Comparison of ENCODE assay signal across 39 mouse cellular contexts in the genomic region with DNA sequence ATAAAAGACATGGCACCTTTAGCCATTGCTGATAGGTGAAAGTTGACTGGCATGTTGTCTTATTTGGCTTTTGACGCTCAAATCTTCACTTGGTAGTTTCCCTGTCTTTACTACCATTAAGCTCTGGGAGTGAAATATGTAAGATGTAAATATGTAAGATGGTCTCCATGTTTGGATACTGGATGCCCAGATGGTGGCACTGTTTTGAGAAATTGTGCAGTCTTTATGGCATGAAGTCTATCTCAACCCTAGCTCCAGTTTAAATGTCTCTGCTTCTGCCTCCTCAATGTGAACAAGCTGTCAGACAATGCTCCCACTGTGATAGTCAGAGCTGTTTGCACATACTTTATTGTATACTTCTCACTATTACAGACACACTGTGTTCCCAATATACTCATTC. TPM values are rescaled to one million over a fixed set of nuclear protein-coding genes. Genes with fewer than 3 reads are reported as not detected.
DNase-seq lines count a peak whose midpoint lies in the region; ATAC-seq and TF ChIP-seq lines count a peak whose summit lies in the region.
"Had no signal": no experiment of that assay in that cellular context is flagged by ENCODE, and none has a peak within 500 bp of the region (broad histone marks: within the 10 kb centered on the region; RNA-seq: fewer than 3 reads in every experiment).

No protein-coding gene starts in this region.

- no peaks in the 10 kb centered on the region for H3K36me3 ChIP-seq in intestine, postnatal 0 days (ENCODE audit: control insufficient read depth, insufficient read depth)
- H3K36me3 ChIP-seq in intestine, embryonic 16.5 days (ENCODE audit: control insufficient read depth, insufficient read depth, low read length), result no peaks in the 10 kb centered on the region
- no peaks in the 10 kb centered on the region for H3K36me3 ChIP-seq in forebrain, embryonic 13.5 days (ENCODE audit: poor library complexity, severe bottlenecking)
- H3K36me3 ChIP-seq: G1E; heart, embryonic 13.5 days; hindbrain, embryonic 10.5 days; hindbrain, embryonic 15.5 days; limb, embryonic 10.5 days; limb, embryonic 15.5 days; liver, embryonic 13.5 days; midbrain, embryonic 12.5 days had no signal

- H3K27me3 ChIP-seq in intestine, postnatal 0 days (replicated peaks; ENCODE audit: control insufficient read depth, insufficient read depth, low read length), result no peaks in the 10 kb centered on the region
- H3K27me3 ChIP-seq in intestine, embryonic 16.5 days (replicated peaks; ENCODE audit: control insufficient read depth, insufficient read depth, low read length), result no peaks in the 10 kb centered on the region
- H3K27me3 ChIP-seq in forebrain, embryonic 13.5 days, result no peaks in the 10 kb centered on the region
- H3K27me3 ChIP-seq: heart, embryonic 13.5 days; hindbrain, embryonic 15.5 days; limb, embryonic 15.5 days; liver, embryonic 13.5 days; midbrain, embryonic 12.5 days had no signal

- H3K9ac ChIP-seq in intestine, postnatal 0 days (ENCODE audit: low read depth, low read length), result no peak overlapping the region
- H3K9ac ChIP-seq in intestine, embryonic 16.5 days (ENCODE audit: low read depth, low read length), result no peak overlapping the region
- no peak overlapping the region for H3K9ac ChIP-seq in forebrain, embryonic 13.5 days
- H3K9ac ChIP-seq: heart, embryonic 13.5 days; hindbrain, embryonic 15.5 days; limb, embryonic 15.5 days; liver, embryonic 13.5 days; midbrain, embryonic 12.5 days had no signal

- DNase-seq in thymus, postnatal 4 days, result peak; percentile 13
- DNase-seq in thymus, postnatal 36 days, result no peak
- peak; percentile 3 for DNase-seq in T-cell, adult 2 months (ENCODE audit: low spot score)
- DNase-seq in naive thymus-derived CD4-positive, alpha-beta T cell, adult 2 months (ENCODE audit: low read depth), result peak; percentile 54
- no peak for DNase-seq in MN1 (ENCODE audit: low spot score)
- DNase-seq: adrenal gland, adult 2 months; adrenal gland, postnatal 36 days; cerebellum, adult 2 months; cerebellum, postnatal 14 days; heart, postnatal 10 days; kidney, adult 11 months; layer of hippocampus, postnatal 36 days; liver, embryonic 13.5 days; lung, adult 18-20 months; lung, postnatal 4 days; right cerebral cortex, adult 18-20 months; spleen, adult 18-20 months had no signal

- no peak for ATAC-seq in intestine, postnatal 0 days
- no peak for ATAC-seq in intestine, embryonic 16.5 days
- ATAC-seq in forebrain, embryonic 13.5 days, result no peak
- ATAC-seq: activated CD4-positive, CD25-positive, alpha-beta regulatory T cell, adult 4 months; forebrain, embryonic 14.5 days; lung, postnatal 0 days had no signal

- no peaks in the 10 kb centered on the region for H3K4me1 ChIP-seq in intestine, postnatal 0 days (replicated peaks; ENCODE audit: control insufficient read depth, insufficient read depth, low read length)
- no peaks in the 10 kb centered on the region for H3K4me1 ChIP-seq in intestine, embryonic 16.5 days (ENCODE audit: control insufficient read depth, insufficient read depth, low read length)
- no peaks in the 10 kb centered on the region for H3K4me1 ChIP-seq in forebrain, embryonic 13.5 days
- H3K4me1 ChIP-seq: heart, embryonic 13.5 days; hindbrain, embryonic 10.5 days; hindbrain, embryonic 15.5 days; liver, embryonic 13.5 days; megakaryocyte, embryonic 14.5 days; midbrain, embryonic 12.5 days had no signal

- no peak overlapping the region for H3K4me3 ChIP-seq in intestine, postnatal 0 days (ENCODE audit: low read depth, low read length)
- no peak overlapping the region for H3K4me3 ChIP-seq in intestine, embryonic 16.5 days (ENCODE audit: low read length)
- H3K4me3 ChIP-seq in forebrain, embryonic 13.5 days, result no peak overlapping the region
- H3K4me3 ChIP-seq: heart, embryonic 13.5 days; hindbrain, embryonic 10.5 days; hindbrain, embryonic 15.5 days; limb, embryonic 10.5 days; limb, embryonic 15.5 days; liver, embryonic 13.5 days; megakaryocyte, embryonic 14.5 days; midbrain, embryonic 12.5 days; myocyte had no signal

- peak; percentile 36; the same call in 1 of the 2 replicates for TF ChIP-seq CTCF in intestine, postnatal 0 days (IDR thresholded peaks at IDR 0.05; ENCODE audit: low read depth)

- no peak overlapping the region for H3K27ac ChIP-seq in intestine, postnatal 0 days (ENCODE audit: low read depth, low read length)
- no peak overlapping the region for H3K27ac ChIP-seq in intestine, embryonic 16.5 days (ENCODE audit: low read length)
- H3K27ac ChIP-seq in forebrain, embryonic 13.5 days, result no peak overlapping the region
- H3K27ac ChIP-seq: heart, embryonic 13.5 days; hindbrain, embryonic 10.5 days; hindbrain, embryonic 15.5 days; limb, embryonic 10.5 days; limb, embryonic 15.5 days; liver, embryonic 13.5 days; midbrain, embryonic 12.5 days had no signal

- no peaks in the 10 kb centered on the region for H3K9me3 ChIP-seq in intestine, postnatal 0 days (ENCODE audit: control insufficient read depth)
- no peaks in the 10 kb centered on the region for H3K9me3 ChIP-seq in intestine, embryonic 16.5 days (ENCODE audit: control insufficient read depth, low read length)
- no peaks in the 10 kb centered on the region for H3K9me3 ChIP-seq in forebrain, embryonic 13.5 days (replicated peaks)
- H3K9me3 ChIP-seq: G1E; heart, embryonic 13.5 days; hindbrain, embryonic 10.5 days; hindbrain, embryonic 15.5 days; limb, embryonic 10.5 days; limb, embryonic 15.5 days; liver, embryonic 13.5 days; megakaryocyte, embryonic 14.5 days; midbrain, embryonic 12.5 days had no signal

- no peak overlapping the region for H3K4me2 ChIP-seq in intestine, postnatal 0 days (replicated peaks; ENCODE audit: low read depth)
- no peak overlapping the region for H3K4me2 ChIP-seq in intestine, embryonic 16.5 days (ENCODE audit: low read depth, low read length)
- H3K4me2 ChIP-seq in forebrain, embryonic 13.5 days, result no peak overlapping the region
- H3K4me2 ChIP-seq: heart, embryonic 13.5 days; hindbrain, embryonic 15.5 days; limb, embryonic 15.5 days; liver, embryonic 13.5 days; midbrain, embryonic 12.5 days had no signal

- WGBS in intestine, postnatal 0 days, result 93% methylated on average over 1 of the region's 1 CpGs
- WGBS in intestine, embryonic 16.5 days, result 93% methylated on average over 1 of the region's 1 CpGs
- WGBS in forebrain, embryonic 13.5 days, result 95% methylated on average over 1 of the region's 1 CpGs

RNA-seq across cellular contexts. Expression of gene C9, which starts 23.7 kb away (rescaled TPM):
- polyA plus RNA-seq in intestine, postnatal 0 days (2015; fragmentation: Nextera tagmentation; extraction: Ambion mirVana), result 0.57 and 0.63 TPM in 2 replicates
- 4.2 and 5.1 TPM in 2 replicates for polyA plus RNA-seq in intestine, embryonic 16.5 days (2015; fragmentation: Nextera tagmentation; extraction: Ambion mirVana)
- polyA plus RNA-seq in forebrain, embryonic 13.5 days (2015; fragmentation: Nextera tagmentation; extraction: Ambion mirVana), result not detected in 2 replicates
- polyA plus RNA-seq: activated CD4-positive, CD25-positive, alpha-beta regulatory T cell, adult 4 months; adrenal gland, adult 2 months; cerebellum, adult 2 months; embryonic facial prominence, embryonic 11.5 days; forebrain, embryonic 14.5 days; frontal cortex, adult 2 months; G1E; gonadal fat pad, adult 2 months; heart, embryonic 13.5 days; hindbrain, embryonic 10.5 days; hindbrain, embryonic 15.5 days; kidney, embryonic 16.5 days; large intestine, adult 2 months; limb, embryonic 10.5 days; limb, embryonic 15.5 days; lung, postnatal 0 days; midbrain, postnatal 0 days; myocyte; neural tube, embryonic 14.5 days had no signal

RNA-seq across cellular contexts. Expression of gene Fyb, which starts 53.8 kb away (rescaled TPM):
- polyA plus RNA-seq in intestine, postnatal 0 days (2015; fragmentation: Nextera tagmentation; extraction: Ambion mirVana), result 4.7 and 5.4 TPM in 2 replicates
- polyA plus RNA-seq in intestine, embryonic 16.5 days (2015; fragmentation: Nextera tagmentation; extraction: Ambion mirVana), result 7.9 and 10.3 TPM in 2 replicates
- polyA plus RNA-seq in forebrain, embryonic 13.5 days (2015; fragmentation: Nextera tagmentation; extraction: Ambion mirVana), result 1.6 and 2.4 TPM in 2 replicates

Comparison
In these comparisons a context has a peak if more than half of its experiments do, and no peak if none do; other contexts are left out.
1. DNase-seq: peak in thymus, postnatal 4 days (single experiment), T-cell, adult 2 months (single experiment) and naive thymus-derived CD4-positive, alpha-beta T cell, adult 2 months (single experiment); none in thymus, postnatal 36 days (0 of 2) and MN1 (single experiment).